Mouse (Mus musculus) stomach, embryonic 15.5 days (tissue): ENCODE measurements around the gene Relb. TPM values are rescaled to one million over a fixed set of nuclear protein-coding genes. Genes with fewer than 3 reads are reported as not detected.
"Not testable (repeated sequence)": the region's sequence is repeated elsewhere in the genome, so short reads cannot be mapped to it uniquely, and the experiment has no call there.

Experiments used
- ATAC-seq: fragments of 200-750 bp; cut with Nextera tagmentation; 2 replicates; pipeline ENCODE4 v1.8.0; 2017; ENCODE audit warnings: low read depth, moderate number of reproducible peaks, moderate TSS enrichment; ENCODE audit not compliant: insufficient read depth, low FRiP score
- H3K27ac ChIP-seq: fragments of 300-500 bp; sonication (generic); 2 replicates; pipeline ENCODE4 v1.5.1; 2015; ENCODE audit warnings: mild to moderate bottlenecking, inconsistent platforms
- H3K27me3 ChIP-seq: fragments of 300-500 bp; sonication (generic); replicated peaks from 2 replicates; pipeline ENCODE4 v1.6.1; 2015; ENCODE audit warnings: inconsistent platforms
- H3K36me3 ChIP-seq: fragments of 300-500 bp; sonication (generic); 2 replicates; pipeline ENCODE4 v1.6.1; 2015; ENCODE audit warnings: inconsistent platforms
- H3K4me1 ChIP-seq: fragments of 300-500 bp; sonication (generic); 2 replicates; pipeline ENCODE4 v1.6.1; 2015; ENCODE audit warnings: inconsistent platforms
- H3K4me2 ChIP-seq: fragments of 300-500 bp; sonication (generic); 2 replicates; pipeline ENCODE4 v1.6.1; 2015; ENCODE audit warnings: mild to moderate bottlenecking, inconsistent platforms
- H3K4me3 ChIP-seq: fragments of 300-500 bp; sonication (generic); replicated peaks from 2 replicates; pipeline ENCODE4 v1.5.1; 2015; ENCODE audit warnings: inconsistent platforms
- H3K9ac ChIP-seq: fragments of 300-500 bp; sonication (generic); 2 replicates; pipeline ENCODE4 v1.6.1; 2015; ENCODE audit warnings: inconsistent platforms
- H3K9me3 ChIP-seq: fragments of 300-500 bp; sonication (generic); 2 replicates; pipeline ENCODE4 v1.6.1; 2016; ENCODE audit warnings: inconsistent platforms
- WGBS: fragments of 180-500 bp; shearing (Covaris S2); methylation state at CpG from one replicate; pipeline ENCODE4 v1.1.7; 2015; 5-methylcytosine and 5-hydroxymethylcytosine counted together
- polyA plus RNA-seq: library from polyadenylated mRNA; unstranded; fragments of >200 nt; fragmentation: Nextera tagmentation; extraction: Ambion mirVana; gene quantifications from 2 replicates; pipeline ENCODE4 v1.2.1, GENCODE M21; 2015

The Relb gene
- polyA plus RNA-seq, 1 experiment from 2014 or later: 10.1 TPM

DNA sequence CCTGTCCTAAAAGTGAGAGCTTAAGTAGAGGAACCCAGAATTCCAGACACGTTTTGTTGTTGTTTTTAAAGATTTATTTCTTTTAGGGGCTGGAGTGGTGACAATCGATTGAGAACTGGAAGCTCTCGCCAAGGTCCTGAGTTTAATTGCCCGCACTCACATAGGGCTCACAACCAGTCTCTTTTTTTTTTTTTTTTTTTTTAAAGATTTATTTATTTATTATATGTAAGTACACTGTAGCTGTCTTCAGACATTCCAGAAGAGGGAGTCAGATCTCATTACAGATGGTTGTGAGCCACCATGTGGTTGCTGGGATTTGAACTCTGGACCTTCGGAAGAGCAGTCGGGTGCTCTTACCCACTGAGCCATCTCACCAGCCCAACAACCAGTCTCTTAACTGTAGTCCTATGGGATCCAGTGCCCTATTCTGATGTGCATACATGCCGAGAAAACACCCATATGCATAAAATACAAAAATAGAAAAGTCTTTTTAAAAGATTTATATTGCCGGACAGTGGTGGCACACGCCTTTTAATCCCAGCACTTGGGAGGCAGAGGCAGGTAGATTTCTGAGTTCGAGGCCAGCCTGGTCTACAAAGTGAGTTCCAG, 24.5 kb downstream of the Relb start:
- WGBS: 57% methylated on average over 10 of the region's 10 CpGs
- H3K27ac ChIP-seq: peak overlapping the region; percentile 59; the same call in 1 of the 2 replicates
- H3K27me3 ChIP-seq: not testable (repeated sequence)

DNA sequence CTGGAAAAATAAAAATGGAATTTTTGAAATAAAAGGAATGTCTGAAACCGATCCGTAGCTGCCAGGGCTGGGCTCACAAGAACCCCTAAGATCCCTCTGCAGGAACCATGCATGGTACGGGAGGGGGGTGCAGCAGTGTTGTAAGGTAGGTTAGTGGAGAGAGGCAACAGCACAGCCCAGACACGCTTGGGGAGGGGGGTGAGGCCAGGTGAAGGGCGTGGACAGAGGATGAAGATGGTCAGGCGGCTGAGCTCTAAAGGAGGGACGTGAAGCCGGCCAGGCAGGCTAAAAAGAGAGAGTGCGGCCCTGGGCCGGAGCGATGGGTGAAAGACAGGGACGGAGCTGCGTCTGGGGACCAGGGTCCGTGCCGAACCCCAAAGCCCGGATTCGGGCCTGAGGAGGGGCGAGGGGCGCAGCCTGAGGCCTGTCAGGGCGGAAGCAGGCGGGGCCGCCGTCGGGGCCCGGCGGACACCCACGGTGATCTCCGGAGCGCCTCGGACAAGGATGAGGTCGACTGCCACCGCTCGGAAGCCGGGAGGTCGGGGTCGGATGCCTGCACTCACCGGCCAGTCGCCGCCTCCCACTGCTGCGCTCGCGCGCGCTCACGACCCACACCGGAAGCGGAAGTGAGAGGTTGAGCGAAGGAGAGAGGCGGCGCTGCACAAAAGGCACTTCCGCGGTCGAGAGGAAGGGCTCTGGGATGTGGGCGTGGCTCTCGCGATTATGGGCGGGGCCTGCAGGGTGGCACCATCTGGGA, 25.2 kb downstream of the Relb start, which contains the start of gene Clasrp:
TSS of gene Clasrp (minus strand) at position 638 of the 757 bp plus-strand sequence.
- Histone ChIP-seq H3K9ac (peak within 1 kb of the TSS; percentile 100), H3K27ac (peak within 1 kb of the TSS; percentile 80), H3K4me1 (peaks cover 21% of the 10 kb centered on the region), H3K4me2 (peak within 1 kb of the TSS; percentile 72), H3K36me3 (peaks cover 5% of the 10 kb centered on the region; the same call in 1 of the 2 replicates), H3K9me3 (no peaks in the 10 kb centered on the region), H3K27me3 (no peaks in the 10 kb centered on the region), H3K4me3 (peak within 1 kb of the TSS; percentile 100)
- WGBS: 1% methylated on average over 57 of the region's 57 CpGs
- peak; percentile 90 for ATAC-seq

More for the DNA sequence above, 24.5 kb downstream of the Relb start:
- peaks cover 21% of the 10 kb centered on the region for H3K4me1 ChIP-seq
- ATAC-seq, H3K9me3 ChIP-seq, H3K9ac ChIP-seq, H3K36me3 ChIP-seq: not testable (repeated sequence)
- peak overlapping the region; percentile 72 for H3K4me2 ChIP-seq
- peak overlapping the region; percentile 100 for H3K4me3 ChIP-seq

DNA sequence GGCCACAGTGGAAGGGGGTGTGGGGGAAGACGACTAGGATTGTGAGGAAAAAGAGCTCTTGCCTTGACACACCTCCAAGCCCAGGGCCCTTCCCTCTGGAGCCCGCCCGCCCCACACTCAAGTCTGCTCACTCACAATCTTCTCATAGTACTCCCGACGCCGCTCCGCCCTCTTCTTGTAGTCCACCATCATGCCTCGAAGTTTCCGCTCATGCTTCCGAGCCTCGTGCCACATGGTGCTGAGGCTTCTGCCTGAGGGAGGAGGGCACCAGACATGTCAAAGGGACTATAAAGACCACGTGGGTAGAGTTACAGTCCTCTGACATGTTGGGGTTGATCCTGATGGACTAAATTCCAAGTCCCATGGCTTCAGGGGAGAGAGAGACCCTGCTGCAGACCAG, 26.2 kb downstream of the Relb start:
- 79% methylated on average over 12 of the region's 12 CpGs for WGBS
- Histone ChIP-seq H3K36me3 (peaks cover 10% of the 10 kb centered on the region; the same call in 1 of the 2 replicates), H3K9me3 (no peaks in the 10 kb centered on the region), H3K9ac (peak overlapping the region; percentile 100; the same call in 1 of the 2 replicates), H3K4me2 (peak overlapping the region; percentile 72), H3K27me3 (no peaks in the 10 kb centered on the region), H3K4me1 (peaks cover 21% of the 10 kb centered on the region), H3K4me3 (peak overlapping the region; percentile 100), H3K27ac (no peak overlapping the region)
- no peak for ATAC-seq

DNA sequence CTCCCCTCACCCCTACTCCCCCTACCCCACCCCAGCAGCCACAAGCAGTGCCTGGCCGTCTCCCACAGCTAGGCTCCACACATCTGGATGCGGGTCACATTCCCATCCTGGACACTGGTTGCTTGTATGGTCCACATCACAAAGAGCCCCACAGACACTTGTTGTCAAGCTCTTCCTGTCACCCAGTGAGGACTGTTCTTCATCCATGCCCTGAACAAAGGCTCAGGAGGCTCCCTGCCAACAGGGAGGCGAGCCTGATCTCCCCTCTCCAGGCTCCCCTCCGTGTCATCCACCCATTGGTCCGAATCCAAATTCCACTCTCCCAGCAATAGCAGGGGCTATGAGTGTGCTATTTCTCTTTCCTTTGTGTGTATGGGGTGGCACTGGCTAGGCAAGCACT, 28.7 kb downstream of the Relb start:
- H3K36me3 ChIP-seq: peaks cover 22% of the 10 kb centered on the region; the same call in 1 of the 2 replicates
- H3K27ac ChIP-seq: no peak overlapping the region
- WGBS: 69% methylated on average over 5 of the region's 5 CpGs
- no peak overlapping the region for H3K4me2 ChIP-seq
- H3K4me3 ChIP-seq: no peak overlapping the region
- no peaks in the 10 kb centered on the region for H3K27me3 ChIP-seq
- H3K9ac ChIP-seq: no peak overlapping the region
- ATAC-seq: no peak
- H3K4me1 ChIP-seq: peaks cover 21% of the 10 kb centered on the region
- H3K9me3 ChIP-seq: no peaks in the 10 kb centered on the region

DNA sequence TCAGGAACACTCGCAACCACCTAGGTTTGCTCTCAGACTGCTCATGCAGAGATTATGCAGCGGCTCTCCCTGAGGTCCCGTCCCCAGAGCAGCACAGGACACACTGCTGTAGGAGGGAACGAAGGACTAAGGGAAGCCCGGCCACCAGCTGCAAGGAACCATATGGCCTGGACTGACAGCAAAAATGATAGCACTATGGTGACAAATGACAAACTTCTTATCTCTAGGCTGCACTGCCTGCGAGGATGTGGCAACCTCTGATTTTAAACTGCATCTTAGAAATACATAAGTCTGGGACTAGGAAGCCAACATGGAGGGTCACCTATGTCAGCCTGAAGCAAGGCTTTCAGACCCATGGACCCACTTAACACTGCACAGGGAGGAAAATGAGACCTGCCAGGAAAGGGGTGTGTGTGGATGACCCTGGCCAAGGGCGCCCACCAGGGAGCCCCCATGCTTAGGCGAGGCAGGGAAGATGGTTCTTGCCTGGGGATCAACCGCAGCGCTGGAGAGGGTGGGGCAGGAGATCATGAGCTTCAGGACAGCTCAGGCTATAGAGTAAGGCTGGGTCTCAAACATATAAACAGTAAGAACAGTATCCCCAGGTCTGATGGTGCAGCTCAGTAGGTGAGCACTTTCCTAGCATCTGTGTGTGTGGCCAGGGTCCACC, 36.0 kb downstream of the Relb start:
- H3K36me3 ChIP-seq: peaks cover 72% of the 10 kb centered on the region

DNA sequence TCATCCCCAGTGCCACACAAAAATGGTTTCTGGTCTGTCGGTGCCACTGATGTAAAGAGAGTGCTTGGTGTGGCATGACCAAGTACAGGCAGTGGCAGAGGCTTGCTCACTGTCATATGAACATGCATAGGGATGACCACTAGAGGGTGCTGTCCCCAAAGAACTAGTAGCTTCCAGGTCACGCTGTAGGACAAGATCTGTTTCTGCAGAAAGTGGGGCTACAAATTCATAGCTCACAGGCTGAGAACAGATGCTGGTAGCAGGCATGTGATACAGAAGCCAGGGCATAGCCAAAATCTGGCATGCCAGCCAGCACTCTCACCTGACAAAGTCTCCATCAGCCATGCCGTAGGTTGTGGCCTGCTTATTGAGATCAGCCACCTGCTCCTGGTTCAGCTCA, 39.3 kb downstream of the Relb start:
- no peak overlapping the region for H3K9ac ChIP-seq
- H3K4me2 ChIP-seq: no peak overlapping the region
- peaks cover 81% of the 10 kb centered on the region for H3K36me3 ChIP-seq
- no peak for ATAC-seq
- H3K9me3 ChIP-seq: no peaks in the 10 kb centered on the region
- no peaks in the 10 kb centered on the region for H3K4me1 ChIP-seq
- WGBS: 47% methylated on average over 3 of the region's 3 CpGs
- no peaks in the 10 kb centered on the region for H3K27me3 ChIP-seq
- H3K4me3 ChIP-seq: no peak overlapping the region
- no peak overlapping the region for H3K27ac ChIP-seq

More for the DNA sequence above, 36.0 kb downstream of the Relb start:
- 84% methylated on average over 10 of the region's 10 CpGs for WGBS
- H3K4me3 ChIP-seq: no peak overlapping the region
- no peak overlapping the region for H3K9ac ChIP-seq
- H3K4me1 ChIP-seq: no peaks in the 10 kb centered on the region
- H3K27me3 ChIP-seq: no peaks in the 10 kb centered on the region
- ATAC-seq: no peak
- H3K4me2 ChIP-seq: no peak overlapping the region
- H3K27ac ChIP-seq: no peak overlapping the region
- no peaks in the 10 kb centered on the region for H3K9me3 ChIP-seq

DNA sequence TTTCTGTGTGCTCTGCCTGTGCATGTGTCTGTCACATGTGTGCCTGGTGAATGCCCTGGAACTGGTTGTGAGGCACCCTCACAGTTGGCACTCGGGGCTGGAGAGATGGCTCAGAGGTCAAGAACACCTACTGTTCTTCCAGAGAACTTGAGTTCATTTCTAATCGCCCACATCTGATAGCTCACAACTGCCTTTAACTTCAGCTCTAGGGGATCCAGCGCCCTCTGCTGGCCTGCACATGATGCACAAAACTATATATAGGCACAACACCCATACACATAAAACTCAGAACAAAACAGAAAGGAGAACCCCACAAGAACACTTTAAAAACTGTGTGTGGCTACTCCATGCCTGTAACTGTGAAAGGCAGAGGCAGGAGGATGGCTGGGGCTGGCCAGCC, 40.0 kb downstream of the Relb start:
- H3K36me3 ChIP-seq: peaks cover 85% of the 10 kb centered on the region
- H3K4me2 ChIP-seq: no peak overlapping the region
- no peak overlapping the region for H3K4me3 ChIP-seq
- H3K9me3 ChIP-seq: no peaks in the 10 kb centered on the region
- WGBS: 52% methylated on average over 3 of the region's 3 CpGs
- ATAC-seq: no peak
- H3K27ac ChIP-seq: no peak overlapping the region
- H3K9ac ChIP-seq: no peak overlapping the region
- H3K4me1 ChIP-seq: no peaks in the 10 kb centered on the region
- H3K27me3 ChIP-seq: no peaks in the 10 kb centered on the region

DNA sequence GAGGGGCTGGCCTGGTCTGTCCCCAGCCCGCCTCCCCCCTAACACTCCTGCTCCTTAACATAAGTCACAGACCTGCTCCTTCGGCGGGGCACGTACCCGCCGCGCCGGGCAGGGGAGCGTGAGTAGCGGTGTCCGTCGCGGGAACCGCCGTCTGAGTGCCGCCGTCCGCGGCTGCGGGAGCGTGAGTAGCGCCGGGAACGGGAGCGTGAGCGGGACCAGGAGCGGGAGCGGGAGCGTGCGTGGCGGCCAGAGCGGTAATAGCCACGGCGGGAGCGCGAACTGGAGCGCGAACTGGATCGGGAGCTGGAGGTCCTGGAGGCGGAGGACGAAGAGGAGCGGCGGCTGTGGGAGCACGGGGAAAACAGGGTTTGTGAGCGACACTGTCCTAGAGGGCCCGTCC, 43.0 kb downstream of the Relb start:
- Histone ChIP-seq H3K9me3 (no peaks in the 10 kb centered on the region), H3K4me2 (no peak overlapping the region), H3K27ac (no peak overlapping the region), H3K4me1 (no peaks in the 10 kb centered on the region), H3K4me3 (no peak overlapping the region), H3K9ac (no peak overlapping the region), H3K27me3 (no peaks in the 10 kb centered on the region), H3K36me3 (peaks cover 86% of the 10 kb centered on the region)
- no peak for ATAC-seq
- WGBS: 83% methylated on average over 46 of the region's 46 CpGs

DNA sequence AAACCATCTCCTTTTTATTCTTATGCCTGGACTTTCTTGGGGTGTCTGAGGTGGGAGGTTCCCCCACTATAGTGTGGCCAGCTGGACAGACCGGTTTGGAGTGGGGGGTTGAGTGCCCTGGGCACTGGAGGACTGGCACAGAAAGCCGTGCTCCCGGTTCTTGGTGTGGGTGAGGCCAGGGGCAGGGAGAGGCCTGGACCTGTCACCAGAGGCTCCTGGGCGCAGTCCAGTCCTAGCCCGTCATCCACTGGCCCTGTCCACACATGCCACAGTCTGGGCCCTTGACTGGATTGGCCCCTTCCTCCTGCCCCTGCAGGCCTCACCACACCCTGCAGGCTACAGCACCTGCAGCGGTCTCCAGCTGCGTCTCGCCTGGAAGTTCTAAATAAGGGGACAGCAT, 48.6 kb downstream of the Relb start:
- Histone ChIP-seq H3K36me3 (peaks cover 41% of the 10 kb centered on the region), H3K27ac (peak overlapping the region; percentile 59)
- no peak for ATAC-seq

DNA sequence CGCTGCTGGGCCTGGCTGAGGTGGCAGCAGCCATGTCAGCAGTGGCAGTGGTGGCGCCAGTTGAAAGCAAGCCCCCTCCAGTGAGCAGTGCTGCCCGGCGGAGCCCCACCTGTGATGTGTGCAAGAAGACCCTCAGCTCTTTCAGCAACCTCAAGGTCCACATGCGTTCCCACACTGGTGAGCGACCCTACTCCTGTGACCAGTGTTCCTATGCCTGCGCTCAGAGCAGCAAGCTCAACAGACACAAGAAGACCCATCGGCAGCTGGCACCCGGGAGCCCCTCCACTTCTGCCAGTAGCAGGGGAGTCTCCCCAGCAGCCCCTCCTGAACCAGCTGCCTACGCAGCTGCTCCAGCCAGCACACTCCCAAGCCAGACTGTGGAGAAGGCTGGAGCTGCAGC, 49.5 kb downstream of the Relb start:
- Histone ChIP-seq H3K4me3 (no peak overlapping the region), H3K4me2 (no peak overlapping the region), H3K27ac (peak overlapping the region; percentile 59; the same call in 1 of the 2 replicates), H3K9ac (no peak overlapping the region), H3K27me3 (peaks cover 18% of the 10 kb centered on the region), H3K36me3 (peaks cover 35% of the 10 kb centered on the region), H3K9me3 (no peaks in the 10 kb centered on the region), H3K4me1 (peaks cover 14% of the 10 kb centered on the region)
- 85% methylated on average over 10 of the region's 10 CpGs for WGBS
- ATAC-seq: no peak

More for the DNA sequence above, 48.6 kb downstream of the Relb start:
- Histone ChIP-seq H3K27me3 (peaks cover 18% of the 10 kb centered on the region), H3K4me3 (no peak overlapping the region), H3K9ac (no peak overlapping the region), H3K4me2 (no peak overlapping the region), H3K9me3 (no peaks in the 10 kb centered on the region), H3K4me1 (peaks cover 14% of the 10 kb centered on the region)
- WGBS: 83% methylated on average over 8 of the region's 8 CpGs

DNA sequence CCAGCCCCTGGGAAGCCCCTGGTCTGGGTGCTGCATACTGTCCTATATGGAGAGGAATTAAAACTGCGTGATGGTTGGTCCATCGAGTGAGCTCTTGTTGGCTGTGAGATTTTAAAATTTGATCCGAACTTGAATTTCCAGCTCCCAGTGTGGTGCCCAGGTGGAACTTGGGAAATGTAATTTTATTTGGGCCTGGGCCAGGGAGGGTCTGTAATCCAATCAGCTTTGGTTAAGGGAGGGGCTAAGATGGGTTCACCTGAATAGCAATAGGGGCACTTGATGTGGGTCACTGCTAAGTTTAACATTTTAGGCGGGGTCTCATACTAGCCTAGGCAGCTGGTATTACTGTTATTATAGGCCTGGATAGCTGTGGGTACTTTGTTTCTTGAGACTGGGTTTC, 50.8 kb downstream of the Relb start:
- Histone ChIP-seq H3K4me2 (peak overlapping the region; percentile 95), H3K27me3 (peaks cover 18% of the 10 kb centered on the region), H3K4me1 (peaks cover 14% of the 10 kb centered on the region), H3K9ac (no peak overlapping the region), H3K27ac (no peak overlapping the region), H3K4me3 (peak overlapping the region; percentile 45), H3K9me3 (no peaks in the 10 kb centered on the region), H3K36me3 (peaks cover 22% of the 10 kb centered on the region)
- ATAC-seq: no peak
- WGBS: 62% methylated on average over 4 of the region's 4 CpGs
